ENCODE assay signal across 18 mouse cellular contexts in genomic region chr4:140223067-140223466, GRCm38 (mm10). TPM values are rescaled to one million over a fixed set of nuclear protein-coding genes. Genes with fewer than 3 reads are reported as not detected.
DNase-seq lines count a peak whose midpoint lies in the region; ATAC-seq and TF ChIP-seq lines count a peak whose summit lies in the region.
"Had no signal": no experiment of that assay in that cellular context is flagged by ENCODE, and none has a peak within 500 bp of the region (broad histone marks: within the 10 kb centered on the region; RNA-seq: fewer than 3 reads in every experiment).

No protein-coding gene starts in this region.

- peak; percentile 50 for DNase-seq in adrenal gland, postnatal 10 days
- no peak for DNase-seq in adrenal gland, adult 8-10 months
- no peak for DNase-seq in hindbrain, embryonic 10.5 days (ENCODE audit: low spot score)
- no peak for DNase-seq in hindbrain, embryonic 14.5 days (ENCODE audit: low spot score)
- DNase-seq in lung, postnatal 10 days: peak; percentile 41
- DNase-seq in lung, adult 2 months: no peak
- DNase-seq in kidney, postnatal 4 days: peak; percentile 54 to 66
- DNase-seq: gastrocnemius, adult 2 months; right cerebral cortex, adult 18-20 months; thymus, postnatal 25 days had no signal

- H3K36me3 ChIP-seq in hindbrain, embryonic 10.5 days: no peaks in the 10 kb centered on the region
- no peaks in the 10 kb centered on the region for H3K36me3 ChIP-seq in hindbrain, embryonic 14.5 days (replicated peaks; ENCODE audit: control insufficient read depth, insufficient read depth)
- no peaks in the 10 kb centered on the region for H3K36me3 ChIP-seq in heart, embryonic 12.5 days
- H3K36me3 ChIP-seq: heart, embryonic 10.5 days; liver, embryonic 15.5 days had no signal

- no peak for TF ChIP-seq POLR2A in lung, adult 2 months (IDR thresholded peaks at IDR 0.05; ENCODE audit: borderline replicate concordance, extremely low read depth, low read depth, low read length)

- no peak overlapping the region for H3K9ac ChIP-seq in hindbrain, embryonic 14.5 days
- H3K9ac ChIP-seq in heart, embryonic 12.5 days: no peak overlapping the region
- H3K9ac ChIP-seq: liver, embryonic 15.5 days had no signal

- peaks cover 49% of the 10 kb centered on the region for H3K27me3 ChIP-seq in hindbrain, embryonic 10.5 days (ENCODE audit: insufficient read depth, poor library complexity, severe bottlenecking)
- no peaks in the 10 kb centered on the region for H3K27me3 ChIP-seq in hindbrain, embryonic 14.5 days (ENCODE audit: control insufficient read depth, insufficient read depth, low read length)
- peaks cover 63% of the 10 kb centered on the region for H3K27me3 ChIP-seq in heart, embryonic 12.5 days (replicated peaks)

- no peak for TF ChIP-seq CTCF in lung, adult 2 months (IDR thresholded peaks at IDR 0.05; ENCODE audit: insufficient read depth, low read length)

- 0 out of 2 replicates have a peak overlapping the region, but pooled peaks have one; percentile 12 for H3K27ac ChIP-seq in hindbrain, embryonic 10.5 days
- no peak overlapping the region for H3K27ac ChIP-seq in hindbrain, embryonic 14.5 days
- no peak overlapping the region for H3K27ac ChIP-seq in heart, embryonic 12.5 days (ENCODE audit: poor library complexity, severe bottlenecking)
- H3K27ac ChIP-seq: gastrocnemius, adult 2 months; heart, embryonic 10.5 days; liver, embryonic 15.5 days; stomach, postnatal 0 days had no signal

- H3K4me1 ChIP-seq in hindbrain, embryonic 10.5 days (replicated peaks): peaks cover 80% of the 10 kb centered on the region
- peaks cover 37% of the 10 kb centered on the region for H3K4me1 ChIP-seq in hindbrain, embryonic 14.5 days (replicated peaks; ENCODE audit: control insufficient read depth, insufficient read depth, low read length)
- H3K4me1 ChIP-seq in lung, adult 2 months (ENCODE audit: control insufficient read depth, insufficient read depth, low read length): no peaks in the 10 kb centered on the region
- no peaks in the 10 kb centered on the region for H3K4me1 ChIP-seq in heart, embryonic 12.5 days (replicated peaks)
- H3K4me1 ChIP-seq: liver, embryonic 15.5 days had no signal

- no peak overlapping the region for H3K4me2 ChIP-seq in hindbrain, embryonic 14.5 days (replicated peaks)
- no peak overlapping the region for H3K4me2 ChIP-seq in heart, embryonic 12.5 days
- H3K4me2 ChIP-seq: liver, embryonic 15.5 days had no signal

- no peaks in the 10 kb centered on the region for H3K9me3 ChIP-seq in hindbrain, embryonic 10.5 days
- H3K9me3 ChIP-seq in hindbrain, embryonic 14.5 days (ENCODE audit: control insufficient read depth, low read length): no peaks in the 10 kb centered on the region
- H3K9me3 ChIP-seq in heart, embryonic 12.5 days (replicated peaks): no peaks in the 10 kb centered on the region
- H3K9me3 ChIP-seq: heart, embryonic 10.5 days; liver, embryonic 15.5 days had no signal

- ATAC-seq in hindbrain, embryonic 14.5 days (ENCODE audit: low FRiP score): no peak
- ATAC-seq in heart, embryonic 12.5 days (ENCODE audit: insufficient number of reproducible peaks, low FRiP score): no peak
- ATAC-seq: forebrain, embryonic 16.5 days; intestine, embryonic 16.5 days; Patski had no signal

- no peak overlapping the region for H3K4me3 ChIP-seq in hindbrain, embryonic 10.5 days
- no peak overlapping the region for H3K4me3 ChIP-seq in hindbrain, embryonic 14.5 days (replicated peaks; ENCODE audit: low read length)
- H3K4me3 ChIP-seq in lung, adult 2 months (replicated peaks; ENCODE audit: extremely low read depth, low read depth, low read length): no peak overlapping the region
- no peak overlapping the region for H3K4me3 ChIP-seq in heart, embryonic 12.5 days
- H3K4me3 ChIP-seq: gastrocnemius, adult 2 months; heart, embryonic 10.5 days; liver, embryonic 15.5 days had no signal

- 62% methylated on average over 12 of the region's 12 CpGs for WGBS in hindbrain, embryonic 10.5 days
- 51% methylated on average over 12 of the region's 12 CpGs for WGBS in hindbrain, embryonic 14.5 days
- 19% methylated on average over 12 of the region's 12 CpGs for WGBS in lung, adult 2 months
- WGBS in heart, embryonic 12.5 days: 41% methylated on average over 12 of the region's 12 CpGs

RNA-seq across cellular contexts. Expression of gene Igsf21, which starts 23.5 kb away (rescaled TPM):
- total RNA-seq in adrenal gland, postnatal 10 days (2021): 1 to 10 TPM; 7.0 to 9.8 TPM
- total RNA-seq in adrenal gland, adult 8-10 months (2022): 1 to 10 TPM in 3 of 4 experiments, under 1 TPM in 1; 0.46 to 1.7 (median 1.2) TPM
- 6.7 and 13.8 TPM in 2 replicates for polyA plus RNA-seq in hindbrain, embryonic 10.5 days (2016; fragmentation: Nextera tagmentation; extraction: Ambion mirVana)
- 64.4 and 75.1 TPM in 2 replicates for polyA plus RNA-seq in hindbrain, embryonic 14.5 days (2014; fragmentation: Nextera tagmentation; extraction: Ambion mirVana)
- polyA plus RNA-seq in lung, adult 2 months (2012; rRNA removed): 0.17 and 0.26 TPM in 2 replicates
- polyA plus RNA-seq in heart, embryonic 12.5 days (2016; fragmentation: Nextera tagmentation; extraction: Ambion mirVana): 0.17 TPM in 1 of 2 replicates, not detected in the other
- total RNA-seq: hematopoietic stem cell, adult 5-6 weeks had no signal
- polyA plus RNA-seq: Patski had no signal

Comparison
In these comparisons a context has a peak if more than half of its experiments do, and no peak if none do; other contexts are left out.
1. DNase-seq: peak in adrenal gland, postnatal 10 days (single experiment), lung, postnatal 10 days (single experiment) and kidney, postnatal 4 days (2 of 2); none in adrenal gland, adult 8-10 months (single experiment), hindbrain, embryonic 10.5 days (single experiment), hindbrain, embryonic 14.5 days (single experiment) and lung, adult 2 months (single experiment).